Mouse (Mus musculus): ENCODE results near the gene Cpox.

The Cpox gene

DNA sequence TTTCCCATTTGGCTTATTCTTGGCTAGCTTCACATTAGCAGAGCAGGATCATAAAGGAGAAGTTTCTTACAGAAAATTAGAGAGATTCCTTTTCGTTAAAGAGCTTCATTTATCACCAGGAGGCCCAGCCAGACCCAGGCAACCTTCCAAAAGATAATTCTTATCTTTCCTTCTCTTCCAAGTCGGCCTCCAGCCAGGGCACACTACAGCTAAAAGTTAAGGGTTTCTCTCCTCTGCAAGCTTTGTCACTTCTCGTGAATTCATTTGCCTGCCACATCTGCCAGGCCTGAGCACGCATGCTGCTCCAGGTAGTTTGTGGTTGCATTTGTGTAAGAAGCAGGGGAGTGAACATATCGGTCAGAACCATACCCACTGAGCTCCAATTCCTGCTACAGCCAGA lies 828 bp upstream of the Cpox start:
- DNase-seq (ENCODE audit: low spot score) = no peak

DNA sequence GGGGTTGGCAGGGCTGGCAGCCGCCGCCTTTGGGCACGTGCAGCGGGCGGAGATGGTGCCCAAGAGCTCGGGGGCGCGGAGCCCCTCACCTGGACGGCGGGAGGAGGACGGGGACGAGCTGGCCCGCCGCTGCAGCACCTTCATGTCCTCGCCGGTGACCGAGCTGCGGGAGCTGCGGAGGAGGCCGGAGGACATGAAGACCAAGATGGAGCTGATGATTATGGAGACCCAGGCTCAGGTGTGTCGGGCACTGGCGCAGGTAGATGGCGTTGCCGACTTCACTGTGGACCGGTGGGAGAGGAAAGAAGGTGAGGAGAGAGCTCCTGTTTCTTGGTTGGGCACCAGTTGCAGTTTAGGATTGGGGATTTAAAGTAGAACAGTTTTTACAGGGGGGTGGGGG lies 551 bp downstream of the Cpox start:
- DNase-seq (ENCODE audit: low spot score) = no peak

DNA sequence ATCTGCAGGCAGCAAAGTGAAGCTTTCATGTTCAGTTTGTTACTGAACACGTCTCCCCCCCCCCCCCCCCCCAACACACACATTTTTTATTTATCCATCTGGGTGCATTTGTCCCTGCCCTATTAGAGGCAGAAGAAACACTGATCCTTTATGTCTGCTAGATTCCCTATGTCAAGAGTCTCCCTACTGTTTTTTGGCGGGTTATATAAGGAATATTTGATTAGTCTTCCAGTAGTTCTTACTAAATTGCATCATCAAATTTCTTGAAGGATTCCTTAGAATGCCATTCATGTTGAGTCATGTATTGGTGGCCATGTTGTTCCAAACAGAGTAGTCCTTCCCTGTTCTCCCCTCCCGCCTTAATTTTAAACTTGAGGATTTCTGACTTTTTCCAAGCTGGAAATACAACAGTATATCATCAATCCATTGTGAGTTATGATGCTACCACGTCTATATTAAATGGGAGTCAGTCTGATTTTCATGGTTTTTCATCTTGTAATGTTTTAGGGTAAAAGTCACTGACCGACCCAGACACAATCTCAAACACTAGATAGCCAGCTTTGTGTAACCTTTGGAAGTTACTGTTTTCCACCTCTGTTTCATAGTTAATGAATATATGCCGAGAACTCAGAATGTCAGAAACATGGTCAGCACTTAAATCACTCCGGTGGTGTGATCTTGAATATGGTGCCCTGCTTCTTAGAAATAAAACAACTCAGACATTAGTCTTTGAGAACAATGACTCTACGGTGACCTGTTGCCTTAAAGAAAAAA lies 1.3 kb downstream of the Cpox start:
- DNase-seq (ENCODE audit: low spot score) = no peak

DNA sequence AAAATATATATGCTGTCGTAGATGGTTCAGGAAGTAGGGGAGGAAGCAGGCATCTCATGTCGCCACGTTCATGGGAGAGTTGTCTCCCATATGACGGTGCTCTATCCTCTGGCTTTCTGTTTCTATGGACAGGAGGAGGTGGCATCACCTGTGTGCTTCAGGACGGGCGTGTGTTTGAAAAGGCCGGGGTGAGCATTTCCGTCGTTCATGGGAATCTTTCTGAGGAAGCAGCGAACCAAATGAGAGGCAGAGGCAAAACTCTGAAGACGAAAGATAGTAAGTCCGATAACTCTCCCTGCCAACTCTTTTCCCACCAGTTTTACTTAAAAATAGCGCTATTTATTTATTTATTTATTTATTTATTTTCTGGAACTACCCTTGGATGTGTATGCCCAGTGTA lies 2.3 kb downstream of the Cpox start:
- DNase-seq (ENCODE audit: low spot score) = no peak

DNA sequence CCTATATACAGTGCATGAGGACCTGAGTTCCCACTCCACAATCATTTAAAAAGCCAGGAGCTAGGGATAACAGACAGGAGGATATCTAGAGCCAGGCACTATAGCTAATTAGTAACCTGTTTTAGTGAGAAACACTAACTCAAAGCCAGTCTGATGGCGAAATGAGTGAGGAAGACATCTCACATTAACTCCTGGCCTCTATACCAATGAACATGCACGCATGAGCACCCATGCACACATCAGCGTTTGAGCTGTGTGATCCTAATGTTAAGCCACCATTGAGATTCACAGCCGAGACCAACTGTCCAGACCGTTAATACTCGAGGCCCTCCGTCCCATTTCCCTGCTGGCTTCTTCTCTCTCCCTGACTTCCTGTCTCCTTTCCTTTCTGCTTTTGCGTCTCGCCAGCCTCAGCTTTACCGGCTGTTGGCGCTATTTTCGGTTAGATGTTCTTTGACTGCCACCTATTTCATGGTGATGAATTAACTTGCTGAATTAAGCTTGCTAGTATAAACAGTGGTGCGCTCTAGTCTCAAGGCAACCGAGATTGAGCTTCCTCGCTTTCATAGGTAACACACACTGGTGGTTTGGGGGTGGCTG lies 3.8 kb downstream of the Cpox start:
- no peak for DNase-seq (ENCODE audit: low spot score)

DNA sequence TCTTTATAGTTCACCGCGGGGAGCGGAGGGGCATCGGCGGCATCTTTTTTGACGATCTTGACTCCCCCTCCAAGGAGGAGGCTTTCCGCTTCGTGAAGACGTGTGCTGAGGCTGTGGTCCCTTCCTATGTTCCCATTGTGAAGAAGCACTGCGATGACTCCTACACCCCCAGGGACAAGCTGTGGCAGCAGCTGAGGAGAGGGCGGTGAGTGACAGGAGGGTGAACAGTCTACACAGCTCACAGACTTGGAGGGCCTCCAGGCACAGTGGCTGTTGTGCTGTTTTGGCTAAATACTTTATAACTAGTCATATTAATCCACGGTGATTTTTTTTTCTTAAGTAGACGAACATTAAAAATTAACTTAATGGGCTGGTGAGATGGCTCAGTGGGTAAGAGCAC lies 5.2 kb downstream of the Cpox start:
- no peak for DNase-seq (ENCODE audit: low spot score)

DNA sequence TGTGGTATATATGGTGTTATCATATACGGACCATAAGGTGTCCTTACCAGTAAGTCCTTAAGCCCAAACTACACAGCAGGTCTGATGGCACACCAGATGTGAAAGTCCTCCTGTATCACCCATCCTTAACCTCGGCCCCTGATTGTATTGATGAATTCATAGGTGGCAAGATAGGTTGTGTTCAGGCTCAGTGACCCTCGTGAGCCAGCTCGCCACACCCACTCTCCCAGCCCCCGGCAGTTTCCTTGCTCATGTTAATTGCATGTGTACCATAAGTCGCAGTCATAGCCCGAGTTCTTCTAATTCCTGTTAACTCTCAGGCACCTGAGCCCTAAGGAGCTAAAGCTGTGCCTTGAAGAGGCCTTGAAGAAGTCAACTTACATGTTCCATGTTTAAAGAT lies 6.1 kb downstream of the Cpox start:
- no peak for DNase-seq (ENCODE audit: low spot score)

DNA sequence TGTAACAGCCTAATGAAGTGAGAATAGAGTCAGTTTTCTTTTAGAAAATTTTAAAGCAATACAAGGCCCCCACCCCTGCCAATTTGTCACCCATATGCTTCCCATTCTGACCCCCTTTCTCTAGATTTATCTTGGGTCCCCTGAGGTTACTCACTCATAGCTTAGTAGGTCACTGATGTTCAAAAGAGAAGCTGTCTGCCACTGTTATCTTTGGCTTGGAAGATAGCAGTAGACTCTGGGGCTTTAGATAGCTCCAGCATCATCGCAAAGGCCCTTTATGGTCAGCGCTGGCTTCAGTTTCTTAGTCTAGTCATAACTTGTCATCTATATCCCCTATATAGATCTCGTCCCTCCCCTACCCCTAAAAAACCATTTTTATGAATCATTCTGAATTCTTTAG lies 6.5 kb downstream of the Cpox start:
- no peak for DNase-seq (ENCODE audit: low spot score)

DNA sequence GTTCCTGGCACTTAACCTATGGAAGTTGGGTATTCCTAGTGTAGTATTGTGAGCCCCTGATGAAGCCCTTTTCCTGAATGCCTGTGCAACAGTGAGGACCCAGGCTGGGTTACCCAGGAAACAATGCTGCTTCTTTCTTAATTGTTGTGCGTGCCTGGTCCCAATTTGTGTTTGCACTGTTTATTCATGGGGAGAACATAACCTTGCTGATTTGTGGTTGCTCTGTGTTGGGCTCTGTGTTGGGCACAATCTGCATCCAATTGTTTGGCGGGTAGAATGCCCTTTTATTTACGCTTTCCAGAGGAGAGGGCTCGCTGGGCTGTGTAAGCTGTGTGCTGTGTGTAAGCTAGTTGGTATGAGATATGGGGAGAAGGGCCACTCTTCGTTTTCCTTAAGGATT lies 7.4 kb downstream of the Cpox start:
- no peak for DNase-seq (ENCODE audit: low spot score)

DNA sequence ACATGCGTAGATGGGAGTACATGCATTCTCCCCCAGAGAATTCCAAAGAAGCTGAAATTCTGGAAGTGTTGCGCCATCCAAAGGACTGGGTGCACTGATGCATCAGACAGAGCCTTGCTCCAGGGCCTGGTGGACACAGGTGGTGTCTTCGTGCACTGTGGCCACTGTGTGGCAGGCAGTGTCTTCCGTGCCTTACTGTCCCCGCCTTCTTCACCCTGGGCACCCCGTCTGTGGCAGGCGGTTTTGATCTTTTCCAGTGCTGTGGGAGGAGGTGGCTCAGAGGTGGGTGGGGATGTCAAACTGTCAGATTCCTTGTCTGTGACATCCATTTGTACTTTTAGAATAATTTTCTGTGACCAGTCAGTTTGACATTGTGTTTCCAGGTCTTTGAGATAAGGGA lies 8.6 kb downstream of the Cpox start:
- DNase-seq (ENCODE audit: low spot score) = no peak

DNA sequence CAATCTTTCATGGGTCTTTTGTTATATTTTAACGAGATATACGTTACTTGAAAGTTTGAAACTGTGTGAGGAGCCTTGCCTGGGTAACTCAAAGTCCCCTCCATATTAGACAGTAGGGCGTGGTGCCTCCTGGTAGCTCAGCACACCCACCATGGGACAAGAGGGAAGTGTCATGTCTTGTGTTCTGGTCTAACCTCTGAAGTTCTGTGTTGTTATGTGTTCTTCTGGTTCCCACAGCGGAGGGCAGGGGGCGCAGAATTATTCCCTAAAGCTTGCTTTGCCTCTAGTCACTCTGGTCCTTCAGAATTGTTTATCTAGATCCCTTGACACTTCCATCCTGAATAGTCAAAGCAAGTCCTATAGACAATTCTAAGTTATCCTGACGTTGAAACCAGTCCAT lies 12.0 kb downstream of the Cpox start:
- no peak for DNase-seq (ENCODE audit: low spot score)

DNA sequence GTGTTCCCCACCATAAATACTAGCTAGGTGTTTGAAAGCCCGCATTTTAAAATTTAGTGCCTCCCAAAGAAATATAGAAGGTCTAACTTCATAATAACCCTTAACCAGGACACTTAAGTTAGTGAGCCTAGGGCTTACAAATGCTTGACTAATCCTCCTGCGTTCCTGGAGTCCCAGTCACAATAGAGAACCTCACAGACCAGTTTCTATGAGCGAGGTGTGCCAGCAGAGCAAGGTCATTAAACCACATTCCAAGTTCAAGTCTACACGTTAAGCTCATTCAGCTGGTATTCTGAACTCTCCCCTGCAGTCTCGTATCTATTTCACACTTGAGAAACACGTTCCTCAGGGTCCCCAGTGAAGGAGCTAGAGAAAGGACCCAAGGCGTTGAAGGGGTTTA lies 12.8 kb downstream of the Cpox start:
- DNase-seq (ENCODE audit: low spot score) = no peak

DNA sequence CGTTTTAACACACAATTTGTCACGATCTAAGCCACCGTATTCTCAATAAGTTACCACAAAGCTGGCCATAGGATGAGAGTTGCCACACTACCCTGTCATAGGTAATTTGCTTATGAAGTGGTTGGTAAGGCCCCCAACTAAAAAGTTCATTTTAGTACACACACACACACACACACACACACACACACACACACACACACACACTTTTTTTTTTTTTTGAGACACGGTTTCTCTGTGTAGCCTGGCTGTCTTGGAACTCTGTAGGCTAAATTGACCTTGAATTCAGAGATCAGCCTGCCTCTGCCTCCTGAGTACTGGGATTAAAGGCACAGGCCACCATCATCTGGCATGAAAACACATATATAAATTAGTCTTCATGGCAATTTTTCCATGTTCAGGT lies 13.8 kb downstream of the Cpox start:
- DNase-seq (ENCODE audit: low spot score) = no peak

DNA sequence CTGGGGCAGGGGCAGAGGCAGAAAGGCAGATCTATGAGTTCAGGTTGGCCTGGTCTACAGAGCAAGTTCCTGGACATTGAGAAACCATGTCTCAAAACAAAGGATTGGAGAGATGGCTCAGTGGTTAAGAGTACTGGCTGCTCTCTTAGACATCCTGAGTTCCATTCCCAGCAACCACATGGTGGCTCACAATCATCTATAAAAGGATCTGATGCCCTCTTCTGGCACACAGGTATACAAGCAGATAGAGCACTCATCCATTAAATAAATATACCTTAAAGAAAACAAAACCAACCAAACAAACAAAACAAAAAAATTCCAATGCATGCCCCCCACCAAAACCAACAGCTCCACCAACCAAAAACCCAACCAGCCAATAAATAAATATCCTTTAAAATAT lies 14.4 kb downstream of the Cpox start:
- no peak for DNase-seq (ENCODE audit: low spot score)

DNA sequence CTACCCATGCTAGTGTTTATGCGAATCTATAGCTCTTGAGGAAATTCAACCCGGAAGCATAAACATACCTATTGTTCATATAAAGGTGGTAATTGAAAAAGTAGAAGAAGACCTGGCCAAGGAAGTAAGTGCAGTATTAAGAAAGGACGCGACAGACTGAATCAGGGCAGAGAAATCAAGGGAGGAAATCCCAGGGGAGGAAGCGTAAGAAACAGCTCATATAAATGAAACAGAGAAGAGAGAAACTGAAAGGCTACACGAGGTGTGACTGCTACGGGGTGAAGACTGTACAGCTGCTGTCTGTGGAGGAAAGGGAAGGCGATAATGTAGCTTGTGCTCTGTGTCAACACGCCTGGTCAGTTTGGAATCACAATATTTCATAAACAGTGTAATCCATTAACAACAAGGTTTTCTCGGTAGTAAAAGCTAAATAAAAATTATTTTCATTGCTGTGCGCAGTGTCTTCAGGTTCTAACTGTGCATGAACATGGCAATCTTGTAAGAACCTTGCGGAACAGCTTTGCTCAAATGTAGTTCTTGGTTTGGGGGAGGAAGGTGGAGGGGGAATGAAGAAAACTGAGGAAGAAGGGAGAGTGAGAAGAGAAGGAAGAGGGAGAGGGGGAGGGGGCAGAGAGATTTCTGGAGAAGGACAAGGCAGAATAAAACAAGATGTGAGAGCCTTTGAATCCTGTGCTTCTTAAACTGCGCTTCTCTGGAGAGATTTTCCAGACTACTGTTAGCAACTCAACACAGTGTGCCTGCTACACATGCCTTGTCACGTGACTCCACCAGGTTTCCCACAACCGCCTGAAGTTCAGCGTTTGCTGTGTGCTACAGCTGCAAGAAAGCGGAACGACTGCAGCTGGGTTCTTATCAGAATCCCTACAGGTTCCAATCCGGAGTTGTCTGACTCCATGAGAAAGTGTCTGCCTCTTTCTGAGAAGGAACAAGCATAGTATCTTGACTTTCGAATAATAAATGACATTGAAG lies 15.8 kb downstream of the Cpox start:
- DNase-seq (ENCODE audit: low spot score) = no peak

DNA sequence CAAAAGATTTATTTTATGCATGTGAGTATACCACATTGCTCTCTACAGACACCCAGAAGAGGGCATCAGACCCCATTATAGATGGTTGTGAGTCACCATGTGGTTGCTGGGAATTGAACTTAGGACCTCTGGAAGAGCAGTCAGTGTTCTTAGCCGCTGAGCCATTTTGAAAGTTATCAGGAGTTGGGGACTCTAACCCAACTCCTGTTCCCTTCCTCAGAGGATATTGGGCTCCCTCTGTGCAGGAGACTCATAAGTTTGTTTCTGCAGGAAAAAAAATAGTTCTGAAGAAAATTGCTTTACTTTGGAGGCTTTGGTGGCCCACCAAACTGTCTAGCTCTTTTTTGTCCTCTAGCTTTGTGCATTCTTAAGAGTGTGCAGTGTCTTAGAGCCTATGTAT lies 18.4 kb downstream of the Cpox start:
- DNase-seq (ENCODE audit: low spot score) = no peak

DNA sequence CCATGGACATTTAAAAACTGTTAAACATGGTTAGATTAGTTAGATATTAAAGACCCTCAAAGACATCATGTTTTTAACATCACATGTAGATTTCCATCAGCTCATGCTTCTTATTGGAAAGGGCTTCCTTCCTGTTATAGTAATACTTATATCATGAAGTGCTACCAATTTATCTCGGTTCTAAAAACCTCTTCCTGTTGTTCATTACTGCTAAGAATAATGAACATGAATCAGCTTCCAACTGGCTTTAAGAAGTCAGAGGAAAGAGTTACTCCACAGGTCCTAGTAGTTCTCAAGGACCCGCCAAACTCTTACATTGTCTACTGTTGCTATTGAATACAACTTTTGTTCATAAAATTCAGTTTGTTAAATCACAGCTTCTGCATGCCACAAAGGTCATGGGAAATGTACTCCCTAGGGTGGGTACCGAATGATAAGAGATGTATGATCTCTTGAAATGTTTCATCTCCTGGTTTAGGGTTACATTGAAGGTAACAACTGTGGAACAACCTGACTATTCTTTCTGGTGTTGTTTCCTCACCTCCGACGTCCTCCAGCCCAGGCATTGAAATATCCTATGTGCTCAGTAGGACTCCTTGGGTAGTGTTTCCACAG lies 19.6 kb downstream of the Cpox start:
- no peak for DNase-seq (ENCODE audit: low spot score)

DNA sequence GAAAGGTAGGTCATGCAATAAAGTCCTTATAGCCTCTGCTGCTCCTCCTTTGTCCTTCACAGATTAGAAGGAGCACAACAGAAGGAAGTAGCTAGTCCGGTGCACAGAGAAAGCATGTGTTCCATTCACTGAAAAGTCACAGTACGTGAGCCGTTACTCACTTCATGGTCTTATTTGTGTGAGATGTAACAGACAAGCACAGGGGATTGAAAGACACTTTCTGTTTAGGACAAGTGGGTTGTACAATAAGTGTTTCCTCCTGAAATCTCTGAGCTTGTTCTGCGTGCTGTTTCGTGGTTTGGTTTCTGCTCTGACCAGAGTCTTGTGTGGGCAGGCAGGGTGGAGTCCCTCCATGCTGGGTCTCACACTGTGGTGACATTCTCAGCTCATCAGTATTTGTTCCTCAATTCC lies 20.2 kb downstream of the Cpox start:
- no peak for DNase-seq (ENCODE audit: low spot score)

DNA sequence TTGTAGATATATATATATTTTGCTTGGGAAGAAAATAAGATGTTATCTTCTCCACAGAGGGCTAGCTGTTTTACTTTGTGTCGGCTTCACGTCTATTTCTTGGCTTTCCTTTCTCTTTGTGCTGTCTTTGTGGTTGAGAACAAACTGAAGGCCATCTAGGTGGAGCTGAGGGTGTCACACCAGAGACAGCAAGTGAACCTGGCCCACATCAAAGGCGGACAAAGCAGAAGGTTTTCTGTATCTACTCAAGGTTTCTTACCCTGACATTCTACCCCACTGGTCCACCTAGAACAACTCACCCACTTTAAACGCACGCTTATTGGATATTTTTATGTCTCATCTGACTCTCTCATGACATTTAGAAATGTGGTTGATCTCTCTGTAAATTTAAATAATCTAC lies 24.0 kb downstream of the Cpox start:
- no peak for DNase-seq (ENCODE audit: low spot score)

DNA sequence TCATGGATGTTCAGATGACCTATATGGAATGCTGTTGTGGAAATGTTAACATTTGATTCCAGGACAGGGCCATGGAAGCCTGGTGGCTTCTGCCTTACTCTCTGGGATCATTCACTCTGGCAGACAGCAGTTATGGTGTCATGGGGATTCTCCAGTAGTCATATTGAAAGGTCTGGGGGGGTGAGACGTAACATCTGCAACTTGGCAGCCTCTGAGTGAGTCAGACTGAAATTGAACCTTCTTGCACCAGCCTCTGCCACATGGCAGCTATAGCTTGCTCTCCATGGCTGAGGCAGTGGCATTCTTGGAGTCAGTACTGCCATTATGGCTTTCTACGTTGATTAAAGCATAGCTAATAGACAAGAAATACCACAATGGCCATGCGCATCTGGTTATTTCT lies 26.7 kb downstream of the Cpox start:
- no peak for DNase-seq (ENCODE audit: low spot score)

DNA sequence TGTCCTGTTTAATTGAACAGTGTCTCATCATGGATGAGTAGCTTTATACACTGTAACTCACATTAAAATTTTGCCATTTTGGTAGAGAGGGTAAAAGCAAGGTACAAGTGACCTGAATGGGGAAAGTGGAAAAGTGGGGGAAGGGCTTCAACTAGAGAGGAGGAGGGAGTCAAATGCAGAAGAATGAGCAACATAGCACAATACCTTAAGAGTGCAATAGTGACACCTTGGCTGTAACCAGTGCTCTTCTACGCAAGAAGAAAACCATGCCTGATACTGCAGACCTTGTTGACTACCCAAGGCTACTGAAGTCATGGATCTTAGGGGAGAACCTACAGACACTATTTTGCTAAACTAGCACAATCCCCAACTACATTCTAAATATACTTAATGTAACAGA lies 27.2 kb downstream of the Cpox start:
- DNase-seq (ENCODE audit: low spot score) = no peak

DNA sequence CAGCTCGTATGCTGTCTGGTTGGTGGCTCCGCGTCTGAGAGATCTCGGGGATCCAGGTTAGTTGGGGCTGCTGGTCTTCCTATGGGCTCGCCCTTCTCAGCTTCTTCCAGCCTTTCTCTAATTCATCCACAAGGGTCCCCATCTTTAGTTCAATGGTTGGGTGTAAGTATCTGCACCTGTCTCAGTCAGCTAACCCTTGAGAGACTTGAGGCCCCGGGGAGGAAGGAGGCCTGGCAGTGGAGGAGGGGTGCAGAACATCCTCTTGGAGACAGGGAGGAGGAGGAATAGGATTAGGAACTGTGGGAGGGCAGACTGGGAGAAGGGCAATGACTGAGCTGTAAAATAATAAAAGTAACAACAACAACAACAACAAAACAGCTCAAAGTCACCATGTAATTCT lies 30.1 kb downstream of the Cpox start:
- no peak for DNase-seq (ENCODE audit: low spot score)

Measured in adipocyte (in vitro differentiated cells).